Mouse (Mus musculus) heart, postnatal 25 days (tissue): ENCODE results near the gene Rasa3. TPM values are rescaled to one million over a fixed set of nuclear protein-coding genes. Genes with fewer than 3 reads are reported as not detected.

Source experiments
- DNase-seq: peaks from one replicate; pipeline ENCODE4 v3.0.0; 2022; ENCODE audit warnings: low spot score
- intact Hi-C: fragments of 180-260 bp; cut with DNase I; formaldehyde crosslinking; loops from one replicate; pipeline ENCODE4 v1.15.1; 2025
- total RNA-seq, 2 experiments: library from RNA; stranded (reverse); gene quantifications; 2 replicates each; pipeline ENCODE4 v1.2.3; 2021

Gene Rasa3
- total RNA-seq, 2 experiments from 2014 or later, result 14.8 to 19.8 TPM

GRCm38 (mm10) chr8:13686426-13686825 lies 9.0 kb upstream of the Rasa3 start:
- intact Hi-C loops, result no loop called here
- no peak for DNase-seq

- intact Hi-C loops, result no loop called here
- DNase-seq, result no peak
Observed at GRCm38 (mm10) chr8:13685674-13686314, 8.4 kb upstream of the Rasa3 start.

- no peak for DNase-seq
- intact Hi-C loops, result no loop called here
Observed at GRCm38 (mm10) chr8:13684131-13684530, 6.7 kb upstream of the Rasa3 start.

DNA sequence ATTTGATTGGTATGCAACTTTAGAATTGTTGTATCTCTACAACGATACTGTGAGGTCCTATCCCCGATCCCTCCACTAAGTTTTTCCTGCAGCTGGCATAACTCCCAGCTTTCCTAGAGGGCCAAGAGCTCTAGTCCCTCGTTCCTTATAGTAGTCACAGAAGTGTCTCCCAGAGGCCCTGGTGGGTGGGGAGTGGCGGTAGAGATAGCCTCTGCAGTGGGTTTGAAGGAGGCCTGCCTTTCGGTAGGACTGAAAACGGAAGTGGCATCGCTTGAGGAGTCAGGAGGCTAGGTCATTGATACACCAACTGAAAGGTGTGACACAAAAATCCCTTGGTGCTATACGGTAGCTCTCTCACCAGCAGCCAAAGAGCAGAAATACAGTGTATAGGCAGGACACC lies 779 bp upstream of the Rasa3 start:
- DNase-seq, result no peak
- intact Hi-C loops, result loop anchor here (5.0 kb wide), 1 partner anchor 76 kb away; no protein-coding TSS in a partner anchor

- DNase-seq, result peak; percentile 39
- intact Hi-C loops, result loop anchor here (5.0 kb wide), 1 partner anchor 75 kb away; no protein-coding TSS in a partner anchor
Observed at GRCm38 (mm10) chr8:13676701-13677412, 546 bp downstream of the Rasa3 start.

DNA sequence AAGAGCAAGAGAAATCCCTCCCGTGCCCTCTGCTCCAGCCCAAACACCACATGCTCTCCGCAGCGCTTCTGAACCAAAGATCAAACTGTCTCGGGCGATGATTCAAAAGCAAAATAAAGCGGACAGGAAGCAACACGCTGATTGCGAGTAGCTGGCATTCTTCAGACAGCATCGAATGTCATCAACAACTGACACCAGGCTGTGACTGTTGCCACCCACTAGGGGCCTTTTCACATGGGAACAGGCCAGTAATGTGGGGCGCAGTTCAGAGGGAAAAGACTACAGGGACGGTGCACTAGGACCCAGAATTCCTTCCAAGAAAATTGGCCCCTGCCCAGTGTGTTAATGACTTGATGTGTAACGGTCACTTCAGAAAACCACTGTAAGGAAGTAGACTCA lies 1.1 kb downstream of the Rasa3 start:
- DNase-seq, result peak; percentile 43
- intact Hi-C loops, result loop anchor here (5.0 kb wide), 1 partner anchor 74 kb away; no protein-coding TSS in a partner anchor

GRCm38 (mm10) chr8:13675524-13675923 lies 1.9 kb downstream of the Rasa3 start:
- DNase-seq, result no peak
- intact Hi-C loops, result loop anchor here (5.0 kb wide), 1 partner anchor 73 kb away; no protein-coding TSS in a partner anchor

DNA sequence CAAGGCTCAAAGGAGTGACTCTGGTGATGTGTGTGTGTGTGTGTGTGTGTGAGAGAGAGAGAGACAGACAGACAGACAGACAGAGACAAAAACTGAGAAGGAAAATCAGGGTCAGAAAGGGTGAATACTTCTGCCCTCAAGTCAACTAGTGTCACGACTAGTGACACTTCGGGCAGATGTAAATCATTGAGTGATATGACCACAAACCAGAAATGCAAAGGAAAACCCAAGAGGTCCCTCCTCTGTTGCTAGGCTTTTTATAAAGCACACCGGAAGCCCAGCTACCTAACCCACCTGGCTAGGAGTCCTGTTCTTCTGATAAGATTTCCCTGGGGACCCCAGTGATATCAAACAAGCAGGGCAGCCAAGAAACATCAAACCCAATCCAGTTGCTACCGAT lies 2.3 kb downstream of the Rasa3 start:
- intact Hi-C loops, result loop anchor here (5.0 kb wide), 1 partner anchor 73 kb away; no protein-coding TSS in a partner anchor

GRCm38 (mm10) chr8:13674294-13675010 lies 3.0 kb downstream of the Rasa3 start:
- peak; percentile 42 for DNase-seq
- intact Hi-C loops, result loop anchor here (5.0 kb wide), 2 partner anchors 72 to 122 kb away; no protein-coding TSS in a partner anchor

More for the DNA sequence above, 2.3 kb downstream of the Rasa3 start:
- DNase-seq, result no peak

GRCm38 (mm10) chr8:13673215-13673614 lies 4.2 kb downstream of the Rasa3 start:
- intact Hi-C loops, result loop anchor here (5.0 kb wide), 1 partner anchor 121 kb away; no protein-coding TSS in a partner anchor
- no peak for DNase-seq

GRCm38 (mm10) chr8:13671246-13672003 lies 6.0 kb downstream of the Rasa3 start:
- intact Hi-C loops, result loop anchor here (5.0 kb wide), 1 partner anchor 119 kb away; no protein-coding TSS in a partner anchor
- no peak for DNase-seq

DNA sequence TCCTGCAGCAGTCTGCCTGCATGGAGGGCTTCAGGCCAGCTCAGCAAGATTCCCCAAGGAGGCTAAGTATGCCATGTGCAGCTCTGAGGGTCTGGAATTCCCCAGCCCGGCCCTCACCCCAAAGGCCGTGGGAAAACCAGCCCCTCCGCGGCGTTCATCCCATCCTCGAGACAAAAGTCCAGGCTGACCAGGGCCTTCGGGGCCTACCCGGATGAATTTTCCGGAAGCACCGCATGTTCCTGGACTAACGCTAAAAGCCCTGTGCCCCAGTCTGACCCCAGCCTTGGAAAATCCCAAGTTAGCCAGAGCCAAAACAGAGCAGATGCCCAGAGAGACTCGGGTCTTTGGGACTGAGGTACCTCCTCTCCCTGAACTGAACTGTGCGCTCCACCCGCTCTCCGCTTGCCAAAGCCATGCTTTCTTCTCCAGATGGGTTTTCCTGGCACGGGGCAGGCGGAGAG lies 7.4 kb downstream of the Rasa3 start:
- intact Hi-C loops, result loop anchor here (5.0 kb wide), 1 partner anchor 118 kb away; no protein-coding TSS in a partner anchor
- peak; percentile 58 for DNase-seq

- peak; percentile 71 for DNase-seq
- intact Hi-C loops, result no loop called here
Observed at GRCm38 (mm10) chr8:13668367-13668766, 9.0 kb downstream of the Rasa3 start.

DNA sequence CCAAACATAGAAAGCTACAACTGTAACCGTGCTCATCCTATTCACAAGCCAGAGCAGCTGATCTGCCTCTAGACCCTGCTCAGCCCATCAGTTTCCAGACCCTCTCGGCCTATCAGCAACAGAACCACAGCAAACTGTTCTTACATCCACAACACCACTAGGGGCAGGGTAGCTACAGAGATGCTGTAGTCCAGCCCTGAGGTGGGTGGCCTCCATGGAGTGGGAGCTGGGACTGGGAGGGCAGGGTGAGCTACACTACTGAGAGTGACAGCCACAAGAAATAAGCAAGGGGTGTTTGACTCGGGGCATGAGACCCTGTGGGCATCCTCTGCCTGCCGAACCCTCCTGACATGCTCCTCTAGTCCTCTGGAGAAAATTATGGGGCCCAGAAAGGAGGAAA lies 9.5 kb downstream of the Rasa3 start:
- no peak for DNase-seq
- intact Hi-C loops, result no loop called here

DNA sequence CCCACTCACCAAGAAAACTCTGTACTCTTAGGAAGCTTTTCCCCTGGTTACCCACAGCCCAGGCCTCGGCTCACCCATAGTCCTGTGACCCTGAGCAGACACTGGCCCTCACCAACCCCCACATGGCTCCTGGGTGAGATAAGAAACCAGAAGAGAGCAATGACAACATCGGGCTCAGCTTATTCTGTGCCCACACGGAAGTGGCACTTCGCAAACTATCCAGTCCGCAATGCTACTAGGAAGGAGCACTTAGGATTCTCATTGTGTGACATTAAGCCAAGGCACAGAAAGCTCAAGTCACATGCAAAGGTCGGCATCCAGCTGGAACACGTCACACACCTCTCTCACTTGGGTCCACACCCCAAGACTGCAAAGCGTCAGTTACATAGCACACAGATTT lies 11.5 kb downstream of the Rasa3 start:
- no peak for DNase-seq
- intact Hi-C loops, result no loop called here

GRCm38 (mm10) chr8:13665538-13665937 lies 11.9 kb downstream of the Rasa3 start:
- no peak for DNase-seq
- intact Hi-C loops, result no loop called here

- intact Hi-C loops, result loop anchor here (5.0 kb wide), 1 partner anchor 47 kb away; no protein-coding TSS in a partner anchor
- DNase-seq, result no peak
Observed at GRCm38 (mm10) chr8:13664711-13665210, 12.6 kb downstream of the Rasa3 start.

GRCm38 (mm10) chr8:13660323-13660722 lies 17.1 kb downstream of the Rasa3 start:
- intact Hi-C loops, result loop anchor here (5.0 kb wide), 1 partner anchor 43 kb away; no protein-coding TSS in a partner anchor
- DNase-seq, result no peak

- intact Hi-C loops, result no loop called here
- DNase-seq, result no peak
Observed at GRCm38 (mm10) chr8:13657479-13657878, 19.9 kb downstream of the Rasa3 start.
